Mouse (Mus musculus) 416B (cell line): ENCODE measurements around the gene Arglu1.

Experiments used
- DNase-seq: peaks from one replicate; pipeline ENCODE4 v3.0.0; 2011; ENCODE audit warnings: low read depth

Arglu1 gene

GRCm38 (mm10) chr8:8621236-8621917 lies 68.9 kb downstream of the Arglu1 start:
- DNase-seq: no peak

- DNase-seq: no peak
These were observed 69.8 kb downstream of the Arglu1 start for GRCm38 (mm10) chr8:8620536-8620935.

- no peak for DNase-seq
These were observed 70.8 kb downstream of the Arglu1 start for GRCm38 (mm10) chr8:8619221-8620194.
